Mouse (Mus musculus) gastrocnemius, adult 2 months (tissue): ENCODE measurements around the gene Gm14085. TPM values are rescaled to one million over a fixed set of nuclear protein-coding genes. Genes with fewer than 3 reads are reported as not detected.

ENCODE experiments used
- DNase-seq: peaks from one replicate; pipeline ENCODE4 v3.0.0; 2022
- H3K27ac ChIP-seq: fragments of 200-600 bp; 2 replicates; pipeline ENCODE4 v1.8.1; 2022; ENCODE audit warnings: mild to moderate bottlenecking
- H3K4me3 ChIP-seq: fragments of 200-600 bp; 2 replicates; pipeline ENCODE4 v1.8.1; 2022; ENCODE audit warnings: mild to moderate bottlenecking, moderate library complexity
- CTCF ChIP-seq: fragments of 200-600 bp; IDR thresholded peaks from 2 replicates; pipeline ENCODE4 v1.8.1; 2022; ENCODE audit warnings: antibody characterized with exemption, mild to moderate bottlenecking, moderate library complexity
- intact Hi-C: fragments of 180-260 bp; cut with DNase I; formaldehyde crosslinking; loops from one replicate; pipeline ENCODE4 v1.15.1; 2025
- total RNA-seq, 2 experiments: library from RNA; stranded (reverse); gene quantifications; 2 replicates each; pipeline ENCODE4 v1.2.3; 2021

The Gm14085 gene
- total RNA-seq, 2 experiments from 2014 or later, result 0.08 to 0.20 TPM

- TF ChIP-seq CTCF, result no peak
- no peak overlapping the region for H3K4me3 ChIP-seq
- H3K27ac ChIP-seq, result no peak overlapping the region
- intact Hi-C loops, result loop anchor here (5.0 kb wide), 1 partner anchor 40 kb away; the partner anchor contains the start of gene Gatm
- DNase-seq, result no peak
Measured at GRCm38 (mm10) chr2:122572438-122572837, 87.7 kb downstream of the Gm14085 start.

DNA sequence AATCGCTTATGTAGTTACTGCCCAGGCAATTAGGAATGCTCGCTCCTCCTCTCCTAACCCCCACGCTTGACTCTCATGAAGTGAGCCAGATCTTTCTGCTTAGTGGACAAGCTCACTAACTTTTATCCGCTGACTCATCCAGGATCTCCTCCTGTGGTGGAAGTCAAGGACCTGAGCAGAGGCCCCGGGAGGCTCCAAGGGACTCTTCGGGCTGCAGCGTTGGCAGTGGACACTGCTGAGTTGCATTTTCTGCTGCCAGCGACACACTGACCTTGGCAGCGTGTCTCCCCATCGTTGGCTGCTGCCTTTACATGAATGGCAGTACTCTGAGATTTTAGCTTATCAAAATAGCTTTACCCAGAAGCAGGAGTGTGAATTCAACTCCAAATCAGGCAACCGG is 90.7 kb downstream of the Gm14085 start:
- intact Hi-C loops, result no loop called here
- DNase-seq, result peak; percentile 88
- Histone ChIP-seq H3K4me3 (no peak overlapping the region), H3K27ac (peak overlapping the region; percentile 60)
- TF ChIP-seq CTCF, result no peak

GRCm38 (mm10) chr2:122576295-122576694 is 91.6 kb downstream of the Gm14085 start:
- Histone ChIP-seq H3K4me3 (no peak overlapping the region), H3K27ac (no peak overlapping the region)
- intact Hi-C loops, result no loop called here
- TF ChIP-seq CTCF, result no peak
- no peak for DNase-seq

GRCm38 (mm10) chr2:122577316-122577715 is 92.6 kb downstream of the Gm14085 start:
- no peak overlapping the region for H3K27ac ChIP-seq
- no peak overlapping the region for H3K4me3 ChIP-seq
- no peak for TF ChIP-seq CTCF
- intact Hi-C loops, result no loop called here
- no peak for DNase-seq

Other genes with a start within 250 kb of the Gm14085 start
- under 1 TPM; 0.06 to 0.13 TPM for gene Duox2, start 186.5 kb upstream of the Gm14085 start, total RNA-seq
- gene Duoxa2, start 186.0 kb upstream of the Gm14085 start, total RNA-seq, result not detected
- gene Duoxa1, start 171.2 kb upstream of the Gm14085 start, total RNA-seq, result under 1 TPM; 0.28 to 0.95 TPM
- gene Duox1, start 169.3 kb upstream of the Gm14085 start, total RNA-seq, result under 1 TPM; 0.43 to 0.73 TPM
- gene Shf, start 115.8 kb upstream of the Gm14085 start, total RNA-seq, result 1 to 10 TPM; 2.1 to 2.9 TPM
- 1 to 10 TPM; 5.6 to 9.9 TPM for gene Slc28a2, start 58.5 kb upstream of the Gm14085 start, total RNA-seq
- gene Gatm, start 126.4 kb downstream of the Gm14085 start, total RNA-seq, result 1 to 10 TPM; 3.9 to 4.5 TPM
- gene AA467197, start 152.0 kb downstream of the Gm14085 start, total RNA-seq, result under 1 TPM in 1 of 2 experiments, not detected in 1; 0.54 TPM
- gene Slc30a4, start 217.7 kb downstream of the Gm14085 start, total RNA-seq, result 10 to 100 TPM; 14.4 to 14.8 TPM